Mouse (Mus musculus) embryonic facial prominence, embryonic 15.5 days (tissue): ENCODE results near the gene Gsc. TPM values are rescaled to one million over a fixed set of nuclear protein-coding genes. Genes with fewer than 3 reads are reported as not detected.

Source experiments
- ATAC-seq: fragments of 200-750 bp; cut with Nextera tagmentation; 2 replicates; pipeline ENCODE4 v1.8.0; 2017; ENCODE audit warnings: low read depth, moderate TSS enrichment; ENCODE audit not compliant: insufficient number of reproducible peaks, low FRiP score, low TSS enrichment
- H3K27ac ChIP-seq: fragments of 300-500 bp; sonication (generic); replicated peaks from 2 replicates; pipeline ENCODE4 v1.5.1; 2015; ENCODE audit warnings: mild to moderate bottlenecking, inconsistent platforms
- H3K27me3 ChIP-seq: fragments of 300-500 bp; sonication (generic); 2 replicates; pipeline ENCODE4 v1.6.1; 2015; ENCODE audit warnings: inconsistent platforms
- H3K36me3 ChIP-seq: fragments of 300-500 bp; sonication (generic); 2 replicates; pipeline ENCODE4 v1.6.1; 2015; ENCODE audit warnings: mild to moderate bottlenecking, inconsistent platforms
- H3K4me1 ChIP-seq: fragments of 300-500 bp; sonication (generic); 2 replicates; pipeline ENCODE4 v1.6.1; 2015; ENCODE audit warnings: inconsistent platforms
- H3K4me2 ChIP-seq: fragments of 300-500 bp; sonication (generic); replicated peaks from 2 replicates; pipeline ENCODE4 v1.6.1; 2015; ENCODE audit warnings: mild to moderate bottlenecking, inconsistent platforms
- H3K4me3 ChIP-seq: fragments of 300-500 bp; sonication (generic); replicated peaks from 2 replicates; pipeline ENCODE4 v1.5.1; 2015; ENCODE audit warnings: mild to moderate bottlenecking, inconsistent platforms
- H3K9ac ChIP-seq: fragments of 300-500 bp; sonication (generic); 2 replicates; pipeline ENCODE4 v1.6.1; 2015; ENCODE audit warnings: inconsistent platforms
- H3K9me3 ChIP-seq: fragments of 300-500 bp; sonication (generic); replicated peaks from 2 replicates; pipeline ENCODE4 v1.6.1; 2016; ENCODE audit warnings: inconsistent platforms
- WGBS: fragments of 180-500 bp; shearing (Covaris S2); methylation state at CpG from one replicate; pipeline ENCODE4 v1.1.7; 2015; 5-methylcytosine and 5-hydroxymethylcytosine counted together
- polyA plus RNA-seq: library from polyadenylated mRNA; unstranded; fragments of >200 nt; fragmentation: Nextera tagmentation; extraction: Ambion mirVana; gene quantifications from 2 replicates; pipeline ENCODE4 v1.2.1, GENCODE M21; 2015

Gene Gsc
- polyA plus RNA-seq, 1 experiment from 2014 or later = 13.8 TPM

DNA sequence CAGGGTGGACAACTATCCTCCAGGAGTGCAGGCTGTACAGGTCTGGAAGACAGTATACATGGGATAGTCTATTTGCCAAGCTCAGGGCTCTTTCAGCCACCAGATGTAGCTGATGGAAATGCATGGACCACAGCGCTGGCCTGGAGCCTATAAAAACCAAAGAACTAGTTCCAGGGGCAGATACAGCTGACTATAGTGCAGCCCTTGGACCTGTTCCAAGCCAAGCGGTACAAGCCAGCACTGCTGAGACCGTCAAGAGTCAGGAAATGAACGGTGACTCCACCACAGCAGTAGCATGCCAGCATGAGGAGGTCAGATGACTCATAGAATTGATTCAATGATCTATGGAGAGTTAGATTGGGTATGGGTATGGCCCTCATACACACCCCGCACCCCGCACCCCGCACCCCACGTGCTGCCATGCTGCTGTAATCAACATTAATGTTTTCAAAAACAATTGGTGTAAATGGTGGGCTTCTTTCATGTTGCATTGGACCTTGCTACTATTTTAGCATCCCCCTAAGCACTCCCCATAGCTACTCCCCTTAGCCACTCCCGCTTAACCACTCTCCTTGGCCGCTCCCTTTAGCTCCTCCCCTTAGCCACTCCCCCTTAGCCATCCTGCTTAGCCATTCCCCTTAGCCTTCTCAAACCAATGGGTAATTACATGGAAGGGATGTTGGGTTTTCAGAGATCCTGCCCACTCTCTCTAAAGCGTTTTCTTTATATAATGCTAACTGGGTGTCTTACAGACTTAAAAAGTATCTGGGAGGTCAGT, 50.3 kb downstream of the Gsc start:
- 69% methylated on average over 11 of the region's 11 CpGs for WGBS
- ATAC-seq = peak; percentile 83

More for the DNA sequence above, 50.3 kb downstream of the Gsc start:
- no peak overlapping the region for H3K9ac ChIP-seq
- H3K9me3 ChIP-seq = no peaks in the 10 kb centered on the region
- no peaks in the 10 kb centered on the region; the same call in 1 of the 2 replicates for H3K27me3 ChIP-seq
- peaks cover 7% of the 10 kb centered on the region; the same call in 1 of the 2 replicates for H3K4me1 ChIP-seq
- H3K36me3 ChIP-seq = no peaks in the 10 kb centered on the region
- H3K4me3 ChIP-seq = no peak overlapping the region
- H3K4me2 ChIP-seq = no peak overlapping the region
- H3K27ac ChIP-seq = no peak overlapping the region

Other genes starting within 250 kb of the Gsc start
- gene Serpina3g, start 237.1 kb downstream of the Gsc start, polyA plus RNA-seq = 0.63 and 0.83 TPM in 2 replicates
- gene Serpina3i, start 210.2 kb downstream of the Gsc start, polyA plus RNA-seq = 1.1 and 1.3 TPM in 2 replicates
- gene Serpina3j, start 158.8 kb downstream of the Gsc start, polyA plus RNA-seq = 0.17 TPM in 1 of 2 replicates, not detected in the other
- gene Serpina3k, start 134.8 kb downstream of the Gsc start, polyA plus RNA-seq = not detected in 2 replicates
- gene Serpina3m, start 134.8 kb downstream of the Gsc start, polyA plus RNA-seq = not detected in 2 replicates
- 1.2 and 1.3 TPM in 2 replicates for gene Serpina3n, start 66.6 kb downstream of the Gsc start, polyA plus RNA-seq